In genomic region chr6:118851086-118851485, GRCm38 (mm10) we compare ENCODE assay signal across 12 mouse cellular contexts.
DNase-seq lines count a peak whose midpoint lies in the region; TF ChIP-seq lines count a peak whose summit lies in the region.
"Had no signal": no experiment of that assay in that cellular context is flagged by ENCODE, and none has a peak within 500 bp of the region (broad histone marks: within the 10 kb centered on the region; RNA-seq: fewer than 3 reads in every experiment).

No protein-coding gene starts in this region.

- H3K4me3 ChIP-seq in embryonic fibroblast, embryonic 13.5 days (ENCODE audit: insufficient read depth, low read length): no peak overlapping the region
- no peak overlapping the region for H3K4me3 ChIP-seq in cerebellum, adult 2 months (replicated peaks; ENCODE audit: insufficient read depth, low read depth, low read length)
- H3K4me3 ChIP-seq: heart, embryonic 15.5 days; hindbrain, embryonic 15.5 days; liver, embryonic 12.5 days had no signal

- no peaks in the 10 kb centered on the region for H3K4me1 ChIP-seq in embryonic fibroblast, embryonic 13.5 days (ENCODE audit: control insufficient read depth, insufficient read depth, low read length)
- peaks cover 17% of the 10 kb centered on the region for H3K4me1 ChIP-seq in cerebellum, adult 2 months (ENCODE audit: control insufficient read depth, insufficient read depth, low read length)

- no peak for TF ChIP-seq CTCF in embryonic fibroblast, embryonic 13.5 days (IDR thresholded peaks at IDR 0.05; ENCODE audit: borderline replicate concordance, insufficient read depth, low read length)
- no peak for TF ChIP-seq CTCF in cerebellum, adult 2 months (IDR thresholded peaks at IDR 0.05; ENCODE audit: borderline replicate concordance, insufficient read depth, low read depth, low read length)

- intact Hi-C loops in gastrocnemius, postnatal 36 days (cut with DNase I): no loop called here

- WGBS in cerebellum, adult 2 months: 82% methylated on average over 3 of the region's 3 CpGs

- DNase-seq in frontal cortex, adult 2 months (ENCODE audit: extremely low spot score in 1 of 2, low spot score in 1 of 2): peak; percentile 63 to 73
- peak; percentile 68 to 87 for DNase-seq in layer of hippocampus, postnatal 14 days (ENCODE audit: low spot score in 2 of 2)
- DNase-seq in right cerebral cortex, adult 2 months (ENCODE audit: low spot score in 2 of 2): peak; percentile 70 to 82
- no peak for DNase-seq in urinary bladder, postnatal 14 days (ENCODE audit: low spot score)
- no peak for DNase-seq in cerebellum, adult 2 months
- DNase-seq in gastrocnemius, postnatal 36 days: no peak
- no peak for DNase-seq in Muller cell, postnatal 12 days (ENCODE audit: inconsistent ontology term)
- DNase-seq: cerebellum, adult 9-11 months had no signal

- TF ChIP-seq POLR2A in embryonic fibroblast, embryonic 13.5 days (IDR thresholded peaks at IDR 0.05; ENCODE audit: low read depth, low read length): no peak
- no peak for TF ChIP-seq POLR2A in cerebellum, adult 2 months (IDR thresholded peaks at IDR 0.05; ENCODE audit: borderline replicate concordance, insufficient read depth, low read length)

- H3K27ac ChIP-seq in embryonic fibroblast, embryonic 13.5 days (ENCODE audit: insufficient read depth, low read length): peak overlapping the region; percentile 2; the same call in 1 of the 2 replicates
- no peak overlapping the region for H3K27ac ChIP-seq in cerebellum, adult 2 months (ENCODE audit: insufficient read depth, low read length)
- H3K27ac ChIP-seq: heart, embryonic 15.5 days; hindbrain, embryonic 15.5 days; liver, embryonic 12.5 days had no signal

- H3K27me3 ChIP-seq in cerebellum, adult 2 months (ENCODE audit: control insufficient read depth, insufficient read depth, low read length): no peaks in the 10 kb centered on the region
- H3K27me3 ChIP-seq: heart, embryonic 15.5 days; hindbrain, embryonic 15.5 days; liver, embryonic 12.5 days had no signal

Comparison
In these comparisons a context has a peak if more than half of its experiments do, and no peak if none do; other contexts are left out.
1. DNase-seq: peak in frontal cortex, adult 2 months (2 of 2), layer of hippocampus, postnatal 14 days (2 of 2) and right cerebral cortex, adult 2 months (2 of 2); none in urinary bladder, postnatal 14 days (single experiment), cerebellum, adult 2 months (0 of 2), gastrocnemius, postnatal 36 days (0 of 2) and Muller cell, postnatal 12 days (single experiment).